Mouse (Mus musculus) kidney, postnatal 25 days (tissue): Measurements from ENCODE around the gene Intu.

ENCODE experiments used
- DNase-seq, 2 experiments: peaks; one replicate each; pipeline ENCODE4 v3.0.0; 2021; ENCODE audit warnings: mixed read lengths in 2 of 2

Intu gene

GRCm38 (mm10) chr3:40527976-40528950 lies 2.8 kb upstream of the Intu start:
- DNase-seq, result no peak

- DNase-seq, result peak in 1 of 2 experiments; percentile 20
These were observed 2.1 kb upstream of the Intu start for GRCm38 (mm10) chr3:40528958-40529357.

GRCm38 (mm10) chr3:40530845-40531244 lies 241 bp upstream of the Intu start:
- DNase-seq, result no peak

- DNase-seq, result no peak
These were observed 1.2 kb downstream of the Intu start for GRCm38 (mm10) chr3:40532256-40532655.

GRCm38 (mm10) chr3:40534141-40534540 lies 3.1 kb downstream of the Intu start:
- no peak for DNase-seq

GRCm38 (mm10) chr3:40540567-40541554 lies 9.8 kb downstream of the Intu start:
- peak; percentile 95 for DNase-seq

- DNase-seq, result no peak
These were observed 15.5 kb downstream of the Intu start for GRCm38 (mm10) chr3:40546621-40547020.

- no peak for DNase-seq
These were observed 121.9 kb downstream of the Intu start for GRCm38 (mm10) chr3:40652941-40653352.

- DNase-seq, result no peak
These were observed 122.5 kb downstream of the Intu start for GRCm38 (mm10) chr3:40653582-40653981.

GRCm38 (mm10) chr3:40654028-40654427 lies 122.9 kb downstream of the Intu start:
- peak in 1 of 2 experiments; percentile 36 for DNase-seq

GRCm38 (mm10) chr3:40655571-40655970 lies 124.5 kb downstream of the Intu start:
- no peak for DNase-seq

GRCm38 (mm10) chr3:40656339-40656738 lies 125.3 kb downstream of the Intu start:
- no peak for DNase-seq

- DNase-seq, result no peak
These were observed 129.1 kb downstream of the Intu start for GRCm38 (mm10) chr3:40660231-40660630.

GRCm38 (mm10) chr3:40666109-40666508 lies 135.0 kb downstream of the Intu start:
- DNase-seq, result no peak

GRCm38 (mm10) chr3:40666861-40667719 lies 136.0 kb downstream of the Intu start:
- no peak for DNase-seq

- DNase-seq, result no peak
These were observed 137.8 kb downstream of the Intu start for GRCm38 (mm10) chr3:40668889-40669288.

GRCm38 (mm10) chr3:40669395-40669794 lies 138.3 kb downstream of the Intu start:
- no peak for DNase-seq

GRCm38 (mm10) chr3:40673515-40673914 lies 142.4 kb downstream of the Intu start:
- no peak for DNase-seq

- DNase-seq, result no peak
These were observed 143.9 kb downstream of the Intu start for GRCm38 (mm10) chr3:40674873-40675405.

GRCm38 (mm10) chr3:40678856-40679255 lies 147.8 kb downstream of the Intu start:
- DNase-seq, result no peak

- no peak for DNase-seq
These were observed 151.3 kb downstream of the Intu start for GRCm38 (mm10) chr3:40682404-40682803.

- DNase-seq, result no peak
These were observed 152.1 kb downstream of the Intu start for GRCm38 (mm10) chr3:40683171-40683570.
